Mouse (Mus musculus) thymus, postnatal 4 days (tissue): ENCODE measurements around the gene Brinp3.
"Not testable (repeated sequence)": the region's sequence is repeated elsewhere in the genome, so short reads cannot be mapped to it uniquely, and the experiment has no call there.

Experiments
- DNase-seq: peaks from one replicate; pipeline ENCODE4 v3.0.0; 2021

The Brinp3 gene

DNA sequence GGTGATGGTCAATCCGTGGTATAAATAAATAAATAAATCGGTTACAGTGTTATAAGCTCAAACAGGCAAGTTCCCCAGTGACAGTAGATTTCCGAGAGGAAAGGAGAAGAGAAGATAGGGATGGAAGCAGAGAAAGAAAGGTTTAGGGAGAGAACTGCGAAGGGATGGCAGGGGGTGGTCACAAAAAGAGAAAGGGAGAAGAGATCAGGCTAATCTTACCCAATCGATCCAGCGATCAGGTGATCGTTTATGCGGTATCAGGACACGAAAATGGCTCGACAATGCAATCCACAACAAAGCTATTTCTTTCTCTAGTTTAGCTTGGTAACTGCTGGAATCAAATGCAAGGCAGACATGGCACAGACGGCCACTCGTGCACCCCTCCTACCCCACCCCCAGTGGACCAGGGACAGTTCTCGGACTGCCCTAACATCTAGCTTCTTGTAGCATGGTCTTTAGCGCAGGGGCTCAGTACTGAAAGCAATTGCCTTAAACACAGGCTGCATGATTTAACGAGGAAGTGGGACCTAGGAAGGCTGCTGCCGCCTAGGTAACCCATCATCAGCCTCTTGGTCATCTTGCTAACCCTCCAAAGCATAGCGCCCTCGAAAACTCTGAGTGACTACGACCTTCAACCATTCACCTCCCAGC is at the start of gene Brinp3:
Brinp3 (plus strand) TSS at position 80 of the 651 bp plus-strand sequence.
- DNase-seq: no peak

DNA sequence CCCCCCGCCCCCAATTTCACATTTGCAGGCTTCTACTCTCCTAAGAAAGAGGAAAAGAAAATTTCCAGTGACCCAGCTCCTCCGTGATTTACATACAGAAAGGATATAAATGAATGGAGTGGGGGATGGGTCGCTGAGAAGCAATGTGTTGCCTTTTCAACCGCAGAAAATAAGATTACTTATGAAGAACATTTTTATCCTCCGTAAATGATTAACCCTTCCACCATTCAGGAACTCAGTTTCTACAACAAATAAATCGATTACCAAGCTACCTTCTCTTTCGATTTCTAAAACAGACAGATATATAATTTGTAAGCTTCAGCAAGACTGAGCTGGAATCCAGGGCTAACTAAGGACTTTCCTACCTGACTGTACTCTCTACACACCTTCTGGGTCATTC is 339 bp upstream of the Brinp3 start:
- DNase-seq: no peak

DNA sequence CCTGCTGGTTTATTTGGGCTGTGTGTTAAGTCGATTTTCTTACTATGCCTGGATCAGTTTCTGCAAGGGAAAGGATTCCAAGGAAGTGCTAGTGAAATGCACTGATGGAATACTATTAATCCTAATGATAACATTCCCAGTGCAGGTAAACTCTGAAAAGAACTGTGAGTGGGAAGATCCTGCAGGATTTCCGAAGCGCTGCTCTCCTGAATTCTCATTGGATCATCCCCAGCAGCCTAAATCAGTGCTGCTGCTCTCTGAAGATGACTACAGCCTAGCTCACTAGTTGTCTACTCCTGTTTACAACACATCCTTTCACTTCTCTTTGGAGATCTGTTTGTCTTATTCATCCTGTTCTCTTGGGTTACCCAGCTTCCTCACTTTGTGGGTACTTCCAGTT is 826 bp downstream of the Brinp3 start:
- no peak for DNase-seq

DNA sequence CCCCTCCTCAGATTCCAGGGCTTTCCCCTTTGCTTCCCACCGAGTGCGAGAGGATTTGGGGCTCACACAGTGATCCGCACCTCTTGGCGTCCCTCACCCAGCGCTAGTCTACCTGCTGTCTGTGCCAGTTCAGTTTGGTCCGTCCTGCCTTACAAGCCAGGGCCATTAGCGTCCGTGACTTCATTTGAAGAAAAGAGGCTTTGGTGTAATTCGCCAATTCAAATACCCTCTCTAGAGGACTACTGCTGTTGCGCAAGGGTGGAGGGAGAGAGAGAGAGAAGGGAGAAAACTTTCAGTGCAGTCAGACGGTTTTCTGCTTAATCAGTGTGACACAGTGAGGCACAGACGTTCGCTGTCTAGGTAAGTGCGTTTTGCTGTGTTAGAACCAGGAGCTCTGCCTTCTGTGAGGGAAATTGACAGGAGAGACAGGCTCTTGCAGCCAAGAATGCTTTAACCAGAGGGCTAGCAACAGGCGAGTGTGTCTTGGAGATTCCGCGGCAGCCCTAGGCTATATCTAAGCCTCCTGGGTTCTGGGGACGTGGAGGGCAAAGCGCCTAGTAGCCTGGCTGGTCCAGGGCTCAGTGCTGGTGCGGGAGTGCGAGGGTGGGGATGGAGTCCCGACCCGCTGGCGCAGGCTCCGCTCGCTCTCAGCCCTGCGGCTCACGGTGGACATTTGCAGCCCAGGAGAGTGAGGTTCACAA is 3.0 kb downstream of the Brinp3 start:
- DNase-seq: no peak

DNA sequence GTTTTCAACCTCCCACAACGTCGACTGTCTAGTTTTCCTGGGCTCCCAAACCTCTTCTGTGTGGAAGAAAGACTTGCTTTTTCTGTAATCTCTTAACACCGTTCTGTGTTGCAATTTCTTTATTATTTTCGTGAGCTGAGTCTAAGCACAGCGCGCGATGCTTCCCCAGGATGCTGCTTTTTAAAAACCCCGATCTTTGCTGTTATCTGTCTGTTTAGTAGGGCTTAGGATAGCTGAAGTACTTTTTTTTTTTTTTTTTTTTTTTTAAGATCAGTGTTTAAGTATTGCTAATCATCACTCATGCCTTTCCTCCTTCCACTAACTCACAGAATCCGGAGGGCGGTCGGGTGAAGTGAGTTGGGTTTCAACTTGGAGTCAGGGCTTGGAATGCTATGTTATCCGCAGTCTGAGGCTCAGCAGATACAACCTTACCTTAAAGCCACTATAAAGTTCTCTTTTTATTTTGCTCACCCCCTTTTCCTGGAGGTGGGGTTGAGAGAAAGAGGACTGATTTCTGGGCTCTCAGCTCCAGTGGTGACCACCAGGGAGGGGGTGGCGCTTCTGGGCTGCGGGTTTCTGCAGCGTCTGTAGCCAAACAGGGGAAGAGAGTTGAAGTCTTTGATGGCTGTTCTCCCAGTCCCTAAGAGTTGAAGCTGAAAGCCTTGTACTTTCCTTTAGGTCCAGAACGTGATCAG is 3.7 kb downstream of the Brinp3 start:
- DNase-seq: no peak

DNA sequence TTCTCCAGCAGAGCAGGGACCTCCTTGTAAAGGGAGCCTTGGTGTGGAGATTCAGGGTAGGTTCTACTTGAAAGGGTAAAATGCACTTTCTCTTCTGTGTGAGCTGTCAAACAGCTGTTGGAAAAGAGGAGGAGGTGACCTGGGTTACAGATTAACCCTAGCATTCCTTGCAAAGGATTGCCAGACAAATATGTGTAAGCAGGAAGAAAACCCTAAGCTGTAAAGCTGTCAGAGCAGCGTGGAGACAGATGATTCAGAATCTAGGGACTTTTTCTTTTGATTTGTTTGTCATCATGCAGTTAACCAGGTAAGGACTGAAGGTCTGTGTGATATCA is 4.2 kb downstream of the Brinp3 start:
- DNase-seq: no peak

DNA sequence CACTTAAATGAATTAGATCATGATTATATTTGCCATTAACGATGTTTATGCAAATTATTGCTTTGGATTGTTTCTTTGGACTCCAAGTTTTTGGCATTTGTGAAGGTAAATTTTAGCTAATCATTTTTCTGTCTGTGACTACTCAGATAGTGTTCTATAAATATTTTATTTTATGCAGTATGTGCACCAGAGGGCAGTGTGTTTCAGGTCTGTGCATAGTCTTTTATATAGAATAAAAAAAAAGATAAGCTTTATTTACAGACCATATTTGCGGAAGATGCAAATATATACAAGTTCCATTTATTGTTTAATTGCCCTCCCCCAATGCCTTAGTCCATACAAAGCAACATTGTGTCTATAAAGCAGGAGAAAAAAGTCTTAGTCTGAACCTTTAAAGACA is 20.8 kb downstream of the Brinp3 start:
- DNase-seq: no peak

DNA sequence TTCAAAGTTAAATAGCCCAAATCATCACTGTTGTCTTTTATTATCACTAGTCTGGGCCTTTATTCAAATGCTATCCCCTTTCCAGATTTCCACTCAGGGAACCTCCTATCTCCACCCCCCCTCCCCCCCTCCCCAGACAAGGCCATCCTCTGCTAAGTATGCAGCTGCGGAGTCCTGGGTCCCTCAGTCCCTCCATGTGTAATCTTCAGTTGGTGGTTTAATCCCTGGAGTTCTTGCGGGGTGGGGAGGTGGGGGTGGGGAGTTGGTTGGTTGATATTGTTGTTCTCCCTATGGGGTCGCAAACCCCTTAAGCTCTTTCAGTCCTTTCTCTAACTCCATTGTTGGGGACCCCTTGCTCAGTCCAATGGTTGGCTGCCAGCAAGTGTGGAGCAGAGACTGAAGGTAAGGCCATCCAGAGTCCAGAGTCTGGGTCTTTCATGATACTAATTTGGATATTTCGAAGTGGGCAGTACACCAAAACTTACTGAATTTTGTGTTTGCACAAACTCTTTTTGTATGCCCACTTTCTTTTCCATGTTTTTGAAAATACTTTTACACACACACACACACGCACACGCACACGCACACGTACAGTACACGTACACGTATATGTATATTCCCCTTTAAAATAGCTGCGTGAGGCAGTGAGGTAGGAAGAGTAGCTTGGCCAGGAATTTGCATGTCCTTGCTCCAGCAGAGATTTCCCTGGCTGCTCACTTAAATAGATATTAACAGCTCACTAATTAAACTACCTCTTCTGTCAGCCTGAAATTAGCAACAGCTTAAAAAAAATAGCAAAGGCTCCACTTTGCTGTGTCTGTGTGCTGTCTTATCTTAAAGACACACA is 29.4 kb downstream of the Brinp3 start:
- no peak for DNase-seq

DNA sequence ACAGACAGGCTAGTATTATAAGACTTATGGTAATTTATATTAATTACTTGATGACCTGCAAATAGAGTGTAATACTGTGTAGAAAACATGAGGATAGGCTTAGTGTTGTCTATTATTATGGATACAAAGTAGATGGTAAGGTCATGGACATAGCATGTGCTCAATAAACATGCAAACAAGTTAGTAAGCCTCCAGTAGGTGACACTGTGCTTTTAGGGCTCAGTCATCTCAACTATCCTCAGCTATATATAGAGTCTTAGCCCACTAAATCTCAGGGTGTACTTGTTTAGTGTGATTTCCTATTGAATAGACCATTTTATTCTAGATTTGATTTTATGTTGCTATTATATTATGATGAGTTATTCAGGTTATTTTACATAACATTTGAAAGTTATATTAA is 34.0 kb downstream of the Brinp3 start:
- DNase-seq: no peak

DNA sequence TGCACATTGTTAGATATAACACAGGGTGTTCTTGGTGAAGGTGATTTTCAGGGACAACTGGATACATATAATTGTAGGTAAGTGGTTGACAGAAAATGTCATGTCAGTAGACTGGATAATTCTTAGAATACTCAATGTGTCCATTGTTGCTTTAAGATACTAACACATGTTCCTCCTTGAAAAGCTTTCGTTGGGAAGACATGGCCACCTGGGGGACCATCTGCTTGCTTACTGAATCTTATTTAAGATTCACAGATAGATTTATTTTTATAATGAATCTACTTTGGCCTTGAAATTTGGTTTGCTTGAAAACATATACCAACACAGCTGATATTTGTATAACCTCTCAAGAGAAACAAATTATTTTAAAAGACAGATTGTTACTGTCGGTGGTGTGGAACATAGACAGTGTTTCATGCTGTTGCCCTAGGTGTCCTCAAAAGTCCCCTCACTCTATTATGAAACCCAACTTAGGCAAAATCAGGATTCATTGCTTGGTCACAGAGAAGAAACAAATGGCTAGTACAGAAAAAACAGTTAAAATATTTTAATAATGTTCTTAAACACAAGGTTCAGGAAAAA is 52.4 kb downstream of the Brinp3 start:
- DNase-seq: no peak

DNA sequence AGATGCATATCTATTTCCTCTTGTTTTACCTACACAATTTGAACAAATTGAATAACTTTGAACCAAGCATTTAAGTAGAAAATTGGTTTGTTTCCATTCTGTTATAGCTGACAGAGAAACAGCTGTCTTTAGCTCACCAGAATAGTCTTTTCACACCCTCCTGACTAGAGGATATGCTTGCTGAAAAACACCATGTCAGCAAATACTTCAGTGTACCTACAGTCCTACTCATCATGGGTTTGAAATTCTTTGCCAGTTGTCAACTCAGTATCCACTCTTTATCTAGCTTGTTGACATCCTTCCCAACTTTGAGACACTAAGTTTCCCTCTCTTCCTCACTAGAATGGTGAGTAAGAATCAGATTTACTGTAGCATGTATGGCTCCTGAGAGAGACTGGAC is 62.4 kb downstream of the Brinp3 start:
- DNase-seq: no peak

DNA sequence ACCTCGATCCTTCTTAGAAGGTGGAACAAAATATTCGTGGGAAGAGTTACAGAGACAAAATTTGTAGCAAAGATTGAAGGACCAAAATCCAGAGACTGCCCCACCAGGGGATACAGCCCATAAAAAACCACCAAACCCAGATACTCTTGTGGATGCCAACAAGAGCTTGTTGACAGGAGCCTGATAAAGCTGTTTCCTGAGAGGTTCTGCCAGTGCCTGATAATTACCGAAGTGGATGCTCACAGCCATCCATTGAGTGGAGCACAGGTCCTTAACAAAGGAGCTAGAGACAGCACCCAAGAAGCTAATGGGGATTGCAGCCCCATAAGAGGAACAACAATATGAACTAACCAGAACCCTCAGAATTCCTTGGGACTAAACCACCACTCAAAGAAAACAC is 67.6 kb downstream of the Brinp3 start:
- DNase-seq: no peak

DNA sequence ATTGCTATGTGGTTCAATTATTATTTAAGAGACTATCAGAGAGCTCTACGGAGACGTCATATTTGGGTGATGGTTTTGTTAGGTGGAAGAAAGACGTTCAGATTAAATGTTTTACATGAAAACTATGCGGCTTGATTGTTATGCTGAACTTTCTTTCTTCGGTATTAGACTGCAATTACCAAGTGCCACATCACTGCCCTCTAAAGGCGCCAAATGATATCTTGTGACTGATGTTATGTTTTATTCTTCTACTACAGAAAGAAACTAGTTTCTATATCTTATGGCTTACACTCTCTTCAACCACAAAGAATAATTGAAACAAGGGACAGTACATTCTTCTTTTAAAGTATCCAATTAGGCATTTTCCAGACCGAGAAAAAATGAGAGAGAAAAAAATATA is 89.6 kb downstream of the Brinp3 start:
- no peak for DNase-seq

DNA sequence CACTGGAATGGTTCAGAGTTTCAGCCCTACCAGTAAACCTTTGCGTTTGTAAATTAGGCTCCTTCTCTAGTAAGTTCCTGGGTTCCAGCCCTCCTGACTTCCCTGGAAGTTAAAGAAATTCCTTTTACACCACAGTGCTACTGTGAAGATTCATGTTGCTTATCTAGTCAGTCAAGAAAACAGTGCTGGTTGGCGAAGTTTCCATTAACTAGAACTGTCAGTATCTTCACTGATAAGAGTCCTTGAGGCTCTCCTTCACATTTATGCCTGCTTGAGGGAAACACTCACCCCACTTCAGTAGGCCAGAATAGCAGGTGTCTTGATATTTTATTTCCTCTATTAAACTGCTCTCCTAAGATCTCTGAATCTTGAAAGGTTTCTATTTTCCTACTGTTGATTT is 138.3 kb downstream of the Brinp3 start:
- DNase-seq: no peak

DNA sequence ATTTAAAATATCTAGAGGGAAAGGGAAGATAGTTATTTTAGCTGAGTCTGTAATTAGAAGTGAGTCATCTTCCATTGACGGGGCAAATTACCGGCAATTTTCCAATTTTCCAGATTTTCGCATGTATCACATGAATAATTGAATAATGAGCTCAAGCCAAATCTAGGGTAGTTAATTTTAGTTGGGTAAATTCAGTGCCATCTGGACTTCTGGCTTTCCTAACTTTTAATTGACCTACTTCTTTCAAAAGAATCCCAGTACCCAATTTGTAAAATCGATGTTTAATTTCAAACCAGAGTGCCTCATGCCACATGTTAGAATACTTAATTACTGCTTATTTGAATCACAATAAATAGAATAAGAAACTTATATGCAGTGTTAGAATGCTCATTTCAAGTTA is 162.7 kb downstream of the Brinp3 start:
- no peak for DNase-seq

DNA sequence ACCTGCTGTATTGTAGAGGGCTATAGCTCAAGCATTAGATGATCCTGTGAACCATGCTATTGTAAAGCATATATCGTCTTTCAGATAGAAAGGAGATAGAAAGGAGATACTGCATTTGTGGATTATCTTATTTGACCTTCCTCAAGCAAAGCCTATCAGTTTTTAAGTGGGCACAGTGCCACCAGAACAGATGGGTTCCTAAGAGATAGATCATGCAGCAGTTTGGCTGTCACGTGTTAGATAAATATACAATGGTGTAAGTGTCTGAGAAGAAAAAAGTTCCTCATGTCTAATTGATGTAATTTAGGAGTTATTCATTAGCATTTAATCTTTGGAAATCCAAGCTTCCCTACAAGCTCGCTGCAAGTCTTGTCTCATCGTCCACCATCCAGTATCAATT is 206.2 kb downstream of the Brinp3 start:
- no peak for DNase-seq

DNA sequence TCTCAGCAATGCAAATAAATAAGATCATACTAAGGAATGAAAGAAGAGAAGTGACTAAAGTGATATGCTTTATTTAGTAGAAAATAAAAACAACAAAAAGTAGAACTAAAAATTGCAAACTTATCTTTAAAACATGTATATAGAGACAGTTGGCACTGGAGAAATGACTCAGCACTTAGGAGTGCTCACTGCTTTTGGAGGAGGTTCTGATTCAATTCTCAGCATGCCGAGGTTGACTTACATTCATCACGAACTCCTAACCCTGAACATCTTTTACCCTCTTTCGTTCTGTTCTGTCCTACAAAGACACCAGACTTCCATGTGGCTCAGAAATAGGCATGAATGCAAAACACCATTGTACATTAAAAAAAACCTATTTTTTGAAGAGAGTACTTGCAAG is 225.0 kb downstream of the Brinp3 start:
- DNase-seq: no peak

DNA sequence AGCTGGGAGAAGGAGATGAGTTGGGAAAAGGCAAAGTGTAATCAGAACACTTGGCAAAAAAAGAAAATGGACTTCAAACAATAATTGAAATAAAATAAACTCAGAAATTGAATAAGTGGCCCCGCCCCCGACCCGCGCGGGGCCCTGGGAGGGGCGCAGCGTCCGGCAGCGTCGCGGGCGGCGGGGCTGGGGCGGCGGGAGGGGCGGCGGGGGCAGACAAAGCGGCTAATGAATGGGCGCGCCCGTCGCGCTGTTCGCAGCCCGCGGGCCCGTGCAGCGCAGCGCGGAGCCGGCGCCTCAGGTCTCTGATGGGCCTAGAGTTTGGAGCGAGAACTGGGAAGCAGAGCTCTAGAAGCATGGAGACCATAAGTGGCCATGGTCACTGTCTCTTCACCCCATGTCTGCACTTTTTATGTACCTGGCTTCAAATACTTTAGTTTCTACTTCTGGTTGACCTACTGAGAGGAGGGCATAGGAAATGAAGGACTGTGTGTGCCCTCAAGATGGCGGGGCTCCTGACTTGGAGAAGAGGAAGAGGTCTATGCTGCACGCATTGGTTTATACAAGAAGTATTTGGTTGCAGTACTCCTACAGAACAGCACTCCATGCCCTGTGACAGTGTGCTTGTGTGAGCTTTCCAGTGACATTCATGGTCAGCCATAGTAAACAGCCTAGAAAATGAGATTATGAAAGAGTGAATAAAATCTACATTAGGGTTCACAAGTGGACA is 230.4 kb downstream of the Brinp3 start:
- DNase-seq: not testable (repeated sequence)

DNA sequence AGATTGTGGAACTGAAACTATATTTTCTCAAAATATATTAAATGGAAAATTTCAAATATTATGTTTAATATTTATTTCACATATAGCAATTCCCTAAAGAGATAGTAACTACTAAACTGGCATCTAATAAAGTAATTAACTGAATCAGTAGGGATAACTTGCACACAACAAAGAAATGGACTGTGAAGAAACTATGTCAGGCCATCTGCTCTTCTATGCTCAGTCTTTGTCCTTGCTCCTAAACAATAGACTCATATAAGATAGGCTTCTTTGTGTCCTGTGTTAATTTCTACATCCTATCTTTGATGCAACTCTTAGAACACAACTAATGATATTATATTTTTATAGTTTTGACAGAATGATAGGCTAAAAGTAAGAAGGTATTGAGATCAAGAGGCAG is 256.5 kb downstream of the Brinp3 start:
- no peak for DNase-seq

DNA sequence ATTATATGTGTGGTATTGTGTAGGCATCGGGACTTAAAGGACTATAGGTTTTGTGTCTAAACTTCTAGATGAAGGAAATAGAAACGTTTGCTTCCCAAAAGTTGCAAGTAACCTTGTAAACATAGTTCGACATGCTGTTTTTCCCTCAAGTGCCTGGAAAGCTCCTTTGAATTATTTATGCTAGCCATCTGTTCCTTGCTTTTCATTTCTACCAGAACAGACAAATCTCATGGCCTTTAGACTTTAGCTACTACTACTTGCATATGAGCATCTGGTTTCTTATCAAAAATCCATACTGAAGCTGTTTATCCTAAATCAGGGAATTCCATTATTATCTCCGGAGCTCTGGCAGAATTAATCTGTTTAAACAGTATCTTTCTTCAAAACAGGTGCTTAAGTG is 288.7 kb downstream of the Brinp3 start:
- DNase-seq: no peak

DNA sequence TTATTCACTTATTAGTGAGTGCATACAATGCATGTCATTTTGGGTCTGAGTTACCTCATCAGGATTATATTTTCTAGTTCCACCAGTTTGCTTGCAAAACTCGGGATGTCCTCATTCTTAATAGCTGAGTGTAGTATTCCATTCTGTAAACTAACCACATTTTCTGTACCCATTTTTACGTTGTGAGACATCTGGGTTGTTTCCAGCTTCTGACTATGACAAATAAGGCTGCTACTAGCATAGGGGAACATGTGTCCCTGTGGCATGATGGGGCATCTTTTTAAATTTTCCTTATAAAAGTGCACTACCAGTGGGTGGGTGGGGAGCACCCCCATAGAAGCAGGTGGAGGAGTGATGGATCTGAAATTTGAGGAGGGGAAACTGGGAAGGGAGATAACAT is 292.7 kb downstream of the Brinp3 start:
- DNase-seq: no peak

DNA sequence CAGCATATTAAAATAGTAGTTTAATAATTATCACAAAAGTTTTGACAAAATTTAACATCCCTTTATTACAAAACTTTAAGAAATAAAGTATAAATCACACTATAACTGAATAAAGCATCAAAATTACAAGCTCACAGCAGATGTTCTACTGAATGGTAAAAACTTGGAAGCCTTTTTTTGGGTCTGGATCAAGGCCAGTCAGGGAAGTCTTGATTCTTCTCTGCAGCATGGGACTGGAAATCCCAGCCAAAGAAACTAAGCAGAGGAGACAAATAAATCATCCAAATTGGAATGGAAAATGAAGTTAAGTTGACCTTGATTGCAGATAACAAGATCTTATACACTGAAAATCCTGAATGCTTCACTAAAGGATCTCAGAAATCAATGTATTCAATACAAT is 298.3 kb downstream of the Brinp3 start:
- DNase-seq: no peak
